Mouse (Mus musculus) urinary bladder, postnatal 10 days (tissue): Measurements from ENCODE around the gene Tfap2e.

ENCODE experiments used
- DNase-seq: peaks from one replicate; pipeline ENCODE4 v3.0.0; 2022; ENCODE audit warnings: low spot score

Gene Tfap2e

DNA sequence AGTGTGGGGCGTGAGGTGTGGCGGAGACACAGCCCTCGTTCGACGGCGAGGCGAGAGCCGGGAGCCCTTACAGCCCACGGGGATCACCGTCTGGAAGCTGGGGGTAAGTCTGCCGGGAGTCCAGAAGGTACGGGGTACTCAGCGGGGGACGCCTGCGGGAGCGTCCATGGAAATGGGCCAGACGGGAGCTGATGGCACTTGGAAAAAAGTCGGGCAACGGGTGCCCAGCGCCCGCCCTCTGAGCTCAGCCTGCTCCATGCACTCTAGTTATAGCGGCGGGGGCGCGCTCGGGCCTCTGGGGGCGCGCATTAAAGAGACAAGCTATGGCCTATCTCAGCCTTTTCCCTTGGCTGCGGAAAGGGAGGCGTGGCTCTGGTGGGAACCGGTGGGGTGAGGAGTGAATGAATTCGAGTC lies at the start of gene Tfap2e:
Gene Tfap2e (minus strand): TSS at position 240 of the 414 bp plus-strand sequence.
- DNase-seq = no peak

DNA sequence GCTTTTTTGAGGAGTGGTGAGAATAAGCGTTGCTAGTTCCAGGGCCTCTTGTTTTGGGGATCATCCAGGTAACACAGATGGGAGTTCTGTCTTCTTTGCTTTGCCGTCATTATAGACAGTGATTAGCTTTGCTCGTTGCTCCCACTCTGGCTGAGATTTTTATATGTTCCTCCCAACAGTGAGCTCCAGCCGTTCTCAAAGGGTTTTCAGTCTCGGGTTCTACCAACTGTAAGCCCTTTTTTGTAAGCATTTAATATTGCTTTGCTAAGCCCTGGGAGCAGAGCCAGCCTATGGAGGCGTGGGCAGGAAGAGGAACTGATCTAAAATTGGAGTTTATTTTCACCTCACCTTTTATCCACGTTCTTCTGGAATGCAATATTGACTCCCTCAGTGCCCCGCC lies 47.0 kb upstream of the Tfap2e start:
- no peak for DNase-seq

DNA sequence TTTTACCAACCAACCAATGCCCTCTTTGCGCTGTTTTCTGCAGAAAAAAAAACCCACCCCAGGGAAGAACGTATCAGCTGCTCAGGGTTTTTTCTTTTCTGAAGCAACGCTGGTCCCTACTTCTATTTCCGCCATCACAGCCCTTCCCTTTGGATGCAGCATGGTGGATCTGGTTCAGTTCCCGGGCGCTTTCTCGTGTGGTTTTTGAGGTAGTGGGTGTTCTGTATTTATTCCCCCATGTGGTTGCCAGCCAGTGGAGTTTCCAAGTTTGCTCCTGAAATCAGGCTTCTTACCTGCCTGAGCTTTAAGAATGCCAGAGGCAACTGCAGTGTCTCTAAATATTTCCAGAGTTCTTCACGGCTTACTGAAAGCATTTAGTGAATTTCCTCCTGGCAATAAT lies 46.5 kb upstream of the Tfap2e start:
- DNase-seq = no peak

DNA sequence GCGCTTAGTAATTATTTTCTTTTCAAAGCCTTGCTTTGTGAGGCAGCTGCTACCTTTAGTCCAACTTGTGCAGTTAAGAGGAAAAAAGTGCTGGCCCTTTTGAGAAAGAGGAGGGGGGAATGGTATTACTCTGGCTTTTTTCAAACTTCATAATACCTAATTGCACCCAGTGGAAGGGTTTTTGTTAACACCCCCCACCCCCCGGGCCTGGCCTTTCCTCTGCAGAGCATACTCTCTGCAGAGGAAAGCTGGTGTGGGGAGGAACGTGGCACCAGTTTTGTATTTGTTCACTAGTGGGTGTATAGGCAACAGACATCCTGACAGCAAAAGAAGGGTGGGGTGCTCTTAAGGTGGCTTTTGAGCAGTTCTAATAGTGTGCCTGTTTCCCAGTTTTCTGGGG lies 45.8 kb upstream of the Tfap2e start:
- DNase-seq = no peak

DNA sequence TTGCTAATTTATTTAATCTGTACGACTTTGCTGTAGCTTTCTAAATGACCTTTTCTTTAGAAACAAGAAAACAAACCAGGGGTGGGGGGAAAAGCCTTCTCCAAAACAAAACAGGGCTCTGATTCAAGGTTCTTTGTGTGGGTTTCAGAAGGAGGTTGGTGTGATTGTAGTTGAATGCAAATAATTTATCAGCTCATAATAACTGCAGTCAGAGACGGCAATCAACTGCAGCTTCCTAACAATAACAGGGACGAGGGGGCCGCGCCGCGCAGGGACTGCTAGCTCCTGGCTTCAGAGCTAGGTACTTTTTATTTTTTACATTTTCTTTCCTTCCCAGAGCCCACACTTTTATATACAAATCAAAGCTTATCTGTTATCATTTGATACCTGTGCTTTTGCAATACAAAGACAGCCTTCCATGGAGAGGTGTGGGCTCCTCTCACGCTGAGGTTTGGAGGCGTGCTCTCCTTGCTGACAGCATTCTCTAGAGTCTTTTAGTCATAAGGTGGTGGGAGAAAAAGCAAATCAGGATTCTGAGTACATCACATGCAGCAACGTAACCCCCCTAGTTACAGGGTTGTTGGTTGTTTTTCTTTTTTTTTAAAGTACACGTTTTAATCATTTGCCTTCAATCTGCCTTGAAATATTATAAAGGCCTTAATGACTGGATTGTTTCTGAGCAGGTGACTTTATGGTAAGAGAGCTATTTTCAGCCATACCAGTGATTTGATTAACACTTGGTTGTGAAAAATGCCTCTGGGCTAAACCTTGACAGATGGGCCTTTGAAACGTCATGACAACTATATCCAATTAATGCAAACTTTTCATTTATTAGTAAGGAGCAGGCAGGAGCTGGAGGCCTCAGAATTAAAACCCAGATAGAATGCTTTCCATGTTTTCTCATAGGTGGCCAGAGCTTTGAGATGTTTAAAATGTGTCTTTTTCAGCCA lies 44.1 kb upstream of the Tfap2e start:
- no peak for DNase-seq

DNA sequence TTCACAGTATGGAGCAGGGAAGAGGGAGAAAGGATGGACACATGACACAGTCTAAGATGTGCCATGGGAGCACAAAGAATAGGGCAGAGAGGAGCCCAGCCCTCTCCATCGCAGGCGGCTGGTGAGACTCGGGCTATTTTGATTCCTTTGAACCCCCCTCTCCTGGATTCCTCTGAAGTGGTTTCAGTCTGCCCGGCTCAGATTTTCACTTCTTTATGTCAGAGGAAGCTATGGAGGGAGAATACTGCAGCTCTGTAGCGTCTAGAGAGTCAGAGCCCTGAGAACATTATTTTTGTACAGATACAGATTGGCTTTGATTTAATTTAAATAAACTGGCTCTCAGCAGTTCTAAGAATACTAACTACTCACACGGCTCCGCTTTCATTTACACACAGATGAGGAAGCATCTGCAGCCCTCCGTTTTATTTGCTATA lies 43.1 kb upstream of the Tfap2e start:
- no peak for DNase-seq

DNA sequence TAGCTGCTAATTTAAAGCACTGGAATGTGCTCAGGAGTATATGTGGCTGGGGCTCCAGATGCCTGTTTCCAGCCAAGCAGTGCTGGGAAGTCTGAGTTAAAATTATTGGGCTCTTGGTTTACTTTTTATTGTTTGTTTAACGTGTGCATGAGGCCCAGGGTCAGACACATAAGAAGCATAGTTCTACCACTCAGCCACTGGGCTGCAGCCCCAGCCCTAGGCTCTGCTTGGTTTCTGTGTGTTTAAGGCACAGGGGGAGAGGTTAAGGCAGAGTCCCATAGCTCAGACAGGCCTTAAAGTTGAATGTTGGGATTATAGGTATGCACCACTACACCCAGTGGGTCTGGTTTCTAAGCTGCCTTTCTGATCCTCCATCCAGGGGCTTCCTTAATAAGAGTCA lies 39.1 kb upstream of the Tfap2e start:
- DNase-seq = no peak

DNA sequence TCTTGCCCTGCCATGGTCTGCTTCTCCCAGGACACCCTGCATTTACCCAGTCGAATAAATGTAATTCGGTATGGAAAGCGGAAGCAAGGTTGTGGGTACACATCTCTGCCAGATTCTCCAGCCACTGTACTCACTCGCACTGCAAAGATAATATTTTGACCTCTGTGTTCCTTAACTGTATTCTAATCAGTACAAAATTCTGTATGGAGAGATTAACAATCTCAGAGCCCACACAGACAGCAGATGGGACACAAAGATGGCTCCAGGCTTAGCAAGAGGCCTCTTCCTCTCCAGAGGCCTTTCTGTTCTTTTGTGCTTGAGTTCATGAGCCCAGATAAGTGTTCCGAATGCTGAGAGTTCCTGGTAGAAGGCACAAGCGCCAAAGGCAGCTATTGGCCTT lies 37.8 kb upstream of the Tfap2e start:
- no peak for DNase-seq

DNA sequence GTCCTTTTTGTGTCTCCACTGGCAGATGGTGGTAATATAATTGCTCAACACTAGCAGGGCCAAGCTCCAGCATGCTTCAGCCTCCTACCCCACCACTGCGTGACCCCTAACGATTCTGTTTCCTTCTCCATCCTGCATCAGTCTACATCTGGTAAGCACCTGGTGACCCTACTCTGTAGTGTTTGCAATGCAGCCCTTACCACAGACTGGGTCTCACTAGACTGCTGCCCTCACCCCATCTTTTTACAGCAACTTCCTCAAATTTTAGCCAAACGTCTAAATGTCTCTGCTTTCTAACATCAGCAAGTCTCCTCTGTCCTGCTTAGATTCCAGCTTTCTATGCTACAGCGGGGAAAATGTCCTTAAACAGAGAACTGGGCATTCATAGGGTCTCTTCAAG lies 34.8 kb upstream of the Tfap2e start:
- DNase-seq = no peak

DNA sequence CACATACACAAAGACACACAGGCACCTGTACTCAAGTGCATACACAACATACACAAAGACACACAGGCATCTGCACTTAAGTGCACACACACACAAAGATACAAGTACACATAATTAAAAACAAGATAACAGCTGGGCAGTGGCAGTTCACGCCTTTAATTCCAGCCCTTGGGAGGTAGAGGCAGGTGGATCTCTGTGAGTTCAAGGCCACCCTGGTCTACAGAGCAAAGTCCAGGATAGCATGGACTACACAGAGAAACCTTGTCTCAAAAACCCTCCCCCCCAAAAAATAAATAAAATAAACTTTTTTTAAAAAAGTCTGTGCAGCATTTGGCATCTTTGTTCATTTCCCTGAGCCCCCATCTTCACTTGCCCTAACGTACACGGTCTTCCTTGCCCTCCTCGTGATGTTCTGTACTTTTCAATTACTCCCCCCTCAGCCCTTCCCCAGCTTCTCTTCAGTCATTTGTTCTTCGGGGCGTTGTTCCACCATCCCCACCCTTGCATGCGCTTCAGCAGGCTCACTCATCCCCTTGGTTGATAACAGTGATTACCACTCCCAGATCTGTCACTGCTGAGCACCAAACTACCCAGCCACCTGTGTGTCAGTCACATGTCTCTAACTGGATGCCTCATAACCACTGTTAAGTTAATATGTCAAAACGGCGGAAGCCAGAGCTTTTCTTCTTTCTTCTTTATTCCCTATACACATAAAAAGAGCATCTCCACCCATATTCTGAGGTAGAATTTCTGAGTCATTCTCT lies 33.9 kb upstream of the Tfap2e start:
- no peak for DNase-seq

DNA sequence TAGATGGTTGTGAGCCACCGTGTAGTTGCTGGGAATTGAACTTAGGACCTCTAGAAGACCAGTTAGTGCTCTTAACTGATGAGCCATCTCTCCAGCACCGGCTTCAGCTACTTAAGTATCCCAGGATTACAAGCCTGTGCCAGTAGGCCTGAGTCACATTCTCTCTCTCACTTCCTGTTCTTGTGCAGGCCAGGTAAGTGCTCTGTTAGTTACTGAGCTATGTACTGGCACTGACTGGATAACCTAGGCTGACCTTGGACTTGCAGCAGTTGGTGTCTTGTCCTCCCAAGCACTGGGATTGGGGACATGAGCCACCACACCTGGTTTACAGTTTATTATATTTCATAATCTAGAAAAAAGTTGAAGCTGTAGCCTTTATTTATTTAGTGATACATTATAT lies 27.4 kb upstream of the Tfap2e start:
- DNase-seq = no peak

DNA sequence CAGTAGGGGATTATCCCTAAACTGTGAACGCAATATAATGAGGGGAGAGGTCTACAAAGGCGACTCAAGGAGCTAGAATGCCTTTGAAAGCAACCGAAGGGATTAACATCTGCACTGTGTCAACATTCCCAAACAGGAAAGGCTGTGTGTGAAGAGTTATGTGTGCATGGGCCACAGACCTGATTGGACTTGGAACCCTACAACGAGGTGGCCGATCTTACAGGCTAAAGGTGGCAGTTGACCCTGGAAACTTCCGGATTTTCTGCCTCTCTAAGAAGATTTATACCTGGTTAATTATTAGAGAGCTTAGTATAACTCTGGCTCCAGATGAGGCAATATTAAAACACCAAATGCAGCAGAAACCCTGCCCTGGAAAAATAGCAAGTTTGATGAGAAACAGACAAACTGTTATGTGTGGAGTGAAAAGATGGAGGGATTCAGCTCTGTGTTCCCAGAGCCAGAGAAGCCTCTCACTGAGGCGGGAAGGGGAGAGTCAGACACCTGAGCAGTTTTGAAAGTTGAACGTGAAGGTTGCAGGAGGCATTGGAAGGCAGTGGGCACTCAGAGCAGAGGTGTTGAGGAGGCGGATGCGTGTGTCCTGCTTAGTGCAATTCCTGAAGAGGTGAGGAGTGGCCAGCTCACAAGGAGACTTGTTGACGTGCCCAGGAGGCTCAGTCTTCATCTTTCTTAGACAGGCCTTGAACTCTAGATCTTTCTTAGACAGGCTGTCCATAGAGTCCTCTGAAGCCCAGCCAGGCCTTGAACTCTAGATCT lies 26.7 kb upstream of the Tfap2e start:
- DNase-seq = no peak

DNA sequence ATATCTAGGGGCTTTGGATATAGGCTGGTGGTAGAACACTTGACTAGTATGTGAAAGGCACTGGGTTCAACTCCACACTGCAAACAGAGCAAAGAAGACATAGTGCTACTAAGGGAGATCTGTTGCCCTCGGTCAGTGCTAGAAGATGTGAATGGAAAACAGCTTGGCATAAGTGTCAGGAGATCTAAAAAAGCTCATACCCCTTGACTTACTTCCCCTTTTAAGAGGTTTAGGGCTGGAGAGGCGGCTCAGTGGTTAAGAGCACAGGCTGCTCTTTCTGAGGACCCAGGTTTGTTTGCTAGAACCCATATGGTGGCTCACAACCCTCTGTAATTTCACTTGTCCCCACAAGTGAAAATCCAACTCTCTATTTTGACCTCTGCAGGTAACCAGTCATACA lies 23.4 kb upstream of the Tfap2e start:
- DNase-seq = no peak

DNA sequence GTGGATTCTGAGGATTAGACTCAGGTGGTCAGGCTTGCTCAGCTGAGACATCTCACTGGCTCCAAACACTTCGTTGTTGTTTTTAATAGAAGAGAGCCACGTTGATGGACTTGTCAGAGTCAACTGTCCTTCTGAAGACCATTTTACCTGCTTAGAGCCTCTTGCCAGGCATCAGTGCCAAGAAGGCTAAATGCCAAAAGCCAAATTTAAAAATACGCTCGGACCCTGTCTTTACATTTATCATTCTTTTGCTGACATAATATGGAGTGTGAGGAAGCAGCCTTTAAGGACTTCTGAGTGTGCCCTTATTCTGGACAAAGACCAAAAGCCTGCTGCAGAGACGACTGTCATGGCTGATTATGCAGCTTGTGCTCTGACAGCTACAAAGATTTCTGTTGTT lies 22.3 kb upstream of the Tfap2e start:
- no peak for DNase-seq

DNA sequence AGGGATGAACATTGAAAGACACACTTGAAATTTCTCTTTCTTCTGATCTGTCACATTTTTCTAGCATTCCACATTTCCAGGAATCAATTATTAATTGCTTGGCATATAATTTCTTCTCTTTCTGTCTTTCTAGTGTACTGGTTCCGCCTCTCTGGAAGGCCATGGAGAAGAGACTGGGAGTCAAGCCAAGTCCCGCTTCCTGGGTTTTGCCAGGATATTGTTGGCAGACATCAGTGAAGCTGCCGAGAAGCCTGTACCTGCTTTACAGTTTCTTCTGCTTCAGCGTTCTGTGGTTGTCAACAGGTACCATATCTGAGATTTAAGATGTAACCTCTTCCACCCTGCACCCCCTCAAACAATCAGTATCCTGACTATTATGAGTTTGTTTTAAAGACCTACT lies 20.7 kb upstream of the Tfap2e start:
- no peak for DNase-seq

DNA sequence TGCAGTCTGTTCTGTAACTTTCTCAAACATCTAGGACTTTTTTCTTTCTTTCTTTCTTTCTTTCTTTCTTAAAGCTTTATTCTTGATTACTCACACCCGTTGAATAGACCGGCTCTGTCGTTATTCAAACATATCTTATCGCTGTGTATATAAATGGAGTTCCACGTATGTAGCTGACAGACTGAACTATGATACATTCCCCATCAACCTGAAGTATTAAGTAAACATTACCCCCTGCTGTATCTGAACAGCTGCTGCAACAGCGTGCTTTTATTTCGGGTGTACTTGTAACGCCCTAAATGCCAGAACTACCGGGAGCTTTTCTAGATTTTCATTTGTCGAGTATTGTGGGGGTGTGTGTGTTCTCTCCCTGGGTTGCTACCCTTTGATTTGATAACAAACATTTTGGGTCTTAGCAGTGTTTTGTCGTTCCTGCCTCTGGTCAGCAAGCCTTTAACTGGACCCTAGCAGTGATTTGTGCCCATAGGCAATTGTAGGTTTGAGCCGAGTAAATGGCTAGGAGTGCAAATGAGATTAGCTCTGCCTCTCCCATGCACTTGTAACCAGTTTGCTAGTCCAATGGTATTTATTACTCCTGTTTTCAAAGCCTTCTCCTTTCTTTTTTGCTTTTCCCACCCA lies 18.8 kb upstream of the Tfap2e start:
- DNase-seq = no peak

DNA sequence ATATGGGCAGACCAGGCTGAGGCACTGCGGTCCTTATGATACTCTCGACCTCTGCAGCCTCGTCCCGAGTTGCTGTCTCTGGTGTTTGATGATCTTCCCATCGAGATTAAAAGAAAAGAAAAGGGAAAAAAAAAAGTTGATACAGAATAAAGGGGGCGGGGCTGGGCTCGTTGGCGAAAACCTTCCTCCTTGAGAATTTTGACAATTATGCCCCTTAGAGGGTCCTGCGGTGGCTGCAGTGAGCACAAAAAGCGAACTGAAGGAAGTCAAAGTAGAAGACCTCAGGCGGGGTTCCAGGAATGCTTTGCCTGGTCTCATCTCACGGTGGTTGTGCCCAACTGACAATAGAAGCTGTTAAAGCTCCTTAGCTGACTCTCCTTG lies 18.2 kb upstream of the Tfap2e start:
- DNase-seq = no peak

DNA sequence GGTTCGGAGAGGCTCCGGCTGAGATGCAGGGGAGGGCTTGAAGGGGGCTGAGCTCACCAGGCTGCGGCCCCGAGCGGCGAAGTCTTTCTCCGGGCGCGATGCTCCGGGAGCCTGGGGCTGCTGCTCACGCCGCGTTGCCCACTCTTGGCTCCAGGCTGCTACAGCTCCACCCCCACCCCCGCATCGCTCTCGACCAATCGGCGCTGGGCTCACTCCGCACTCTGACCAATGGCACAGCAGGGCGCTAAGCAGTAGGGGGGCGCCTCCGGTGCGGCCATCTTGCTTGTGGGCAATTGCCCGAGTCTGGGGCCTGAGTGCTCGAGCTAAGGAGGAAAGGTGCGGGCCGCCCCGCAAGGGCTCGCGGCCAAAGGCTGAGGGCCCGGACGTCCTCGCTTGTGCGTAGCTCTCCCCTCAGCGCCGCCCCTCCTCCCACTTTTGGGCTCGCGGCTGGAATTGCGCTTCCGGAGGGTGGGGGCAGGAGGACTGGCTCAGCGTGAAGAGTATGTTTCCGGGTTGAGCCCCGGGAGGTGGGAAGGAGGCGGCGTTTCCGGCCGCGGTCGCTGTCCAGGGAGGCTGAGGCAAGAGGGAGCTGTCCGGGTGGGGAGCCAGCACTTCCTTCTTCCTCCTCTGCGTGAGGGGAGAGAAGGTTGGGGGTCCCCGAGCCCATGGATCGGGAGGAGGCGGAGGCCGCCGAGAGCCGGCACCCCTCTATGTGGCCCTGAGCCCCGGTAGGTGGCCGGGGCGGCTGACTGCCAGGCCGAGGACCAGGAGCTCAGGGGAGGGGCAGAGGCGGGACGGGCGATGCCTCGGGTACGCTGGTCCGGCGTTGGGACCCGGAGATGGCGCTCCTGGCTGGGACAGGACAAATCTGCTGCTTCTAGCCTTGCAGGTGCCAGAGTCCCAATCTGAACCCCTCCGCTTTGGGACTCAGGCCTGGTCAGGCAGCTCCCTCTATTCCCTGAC lies 17.5 kb upstream of the Tfap2e start, which contains the start of the genes Ncdn and AU040320:
Gene Ncdn (minus strand): TSS at position 171 of the 963 bp plus-strand sequence.
Gene AU040320 (plus strand): TSS at position 277 of the 963 bp plus-strand sequence.
- peak; percentile 89 for DNase-seq

DNA sequence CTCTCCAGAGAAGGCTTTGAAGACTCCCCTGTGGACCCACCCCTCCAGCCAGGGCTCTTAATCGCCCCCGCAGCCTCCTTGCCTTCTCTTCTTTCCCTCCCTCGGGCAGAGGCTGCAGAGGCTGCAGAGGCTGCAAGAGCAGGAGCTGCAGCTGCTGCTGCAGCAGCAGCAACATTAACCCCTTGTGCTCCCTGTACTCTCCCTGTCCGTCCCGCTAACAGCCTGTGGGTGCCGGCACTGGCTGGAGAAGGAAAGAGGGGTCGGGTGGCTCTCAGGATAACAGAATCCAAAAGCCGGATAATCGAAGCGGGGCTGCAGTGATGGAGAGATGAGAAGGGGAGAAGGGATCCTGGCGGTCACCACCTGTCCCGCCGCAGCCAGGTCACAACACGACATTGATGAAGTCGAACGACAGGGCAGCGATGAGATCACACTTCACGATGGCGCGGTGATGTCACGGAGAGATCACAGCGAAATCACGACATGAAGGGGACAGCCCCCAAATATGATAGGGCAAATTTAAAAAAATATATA lies 16.6 kb upstream of the Tfap2e start:
- no peak for DNase-seq

DNA sequence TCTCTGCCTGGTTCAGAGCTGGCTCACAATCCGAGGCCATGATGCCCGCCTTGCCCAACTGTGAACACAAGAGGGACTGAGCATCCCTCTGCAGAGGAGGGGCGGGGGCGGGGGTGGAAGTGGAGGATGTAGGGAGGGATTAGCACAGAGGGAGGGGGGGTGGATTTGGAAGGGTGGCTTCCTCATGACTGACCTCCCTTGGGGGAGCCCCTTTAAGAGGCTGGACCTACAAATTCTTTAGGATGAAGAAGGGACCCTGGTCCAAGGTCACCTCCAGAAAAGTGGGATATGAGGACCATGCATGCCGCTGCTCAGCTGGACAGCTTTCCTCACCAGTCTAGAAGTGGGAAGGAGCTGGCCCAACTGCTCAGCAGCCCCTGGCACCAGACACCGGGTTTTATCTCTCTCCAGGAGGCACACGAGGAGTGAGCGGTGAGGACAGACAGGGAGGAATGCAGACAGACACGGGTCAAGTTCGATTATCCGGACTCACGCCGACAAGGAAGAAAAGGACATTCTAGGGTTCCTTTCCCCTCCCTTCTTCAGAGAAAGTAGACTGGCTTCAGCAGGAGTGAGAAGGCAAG lies 16.1 kb upstream of the Tfap2e start:
- no peak for DNase-seq
